Mouse (Mus musculus) CH12.LX (cell line): ENCODE results near the gene Spty2d1.

Experiments
- CTCF ChIP-seq, 2 experiments: IDR thresholded peaks in 1 of 2; conservative IDR thresholded peaks in 1 of 2; 2 replicates each; pipeline ENCODE4 v1.5.1; 2011 to 2012; ENCODE audit warnings: low read depth in 2 of 2, low read length in 2 of 2, improper control_type of control experiment in 1 of 2, inconsistent platforms in 1 of 2, mild to moderate bottlenecking in 1 of 2, moderate library complexity in 1 of 2
- E2F4 ChIP-seq: IDR thresholded peaks from 2 replicates; pipeline ENCODE4 v1.6.1; 2011; ENCODE audit warnings: low read depth, low read length, improper control_type of control experiment; ENCODE audit not compliant: insufficient replicate concordance
- MAX ChIP-seq: IDR thresholded peaks from 2 replicates; pipeline ENCODE4 v1.6.1; 2011; ENCODE audit warnings: low read length, improper control_type of control experiment
- ZKSCAN1 ChIP-seq: IDR thresholded peaks from 2 replicates; pipeline ENCODE4 v1.6.1; 2012; ENCODE audit warnings: low read depth, inconsistent platforms, low read length, improper control_type of control experiment, borderline replicate concordance

DNA sequence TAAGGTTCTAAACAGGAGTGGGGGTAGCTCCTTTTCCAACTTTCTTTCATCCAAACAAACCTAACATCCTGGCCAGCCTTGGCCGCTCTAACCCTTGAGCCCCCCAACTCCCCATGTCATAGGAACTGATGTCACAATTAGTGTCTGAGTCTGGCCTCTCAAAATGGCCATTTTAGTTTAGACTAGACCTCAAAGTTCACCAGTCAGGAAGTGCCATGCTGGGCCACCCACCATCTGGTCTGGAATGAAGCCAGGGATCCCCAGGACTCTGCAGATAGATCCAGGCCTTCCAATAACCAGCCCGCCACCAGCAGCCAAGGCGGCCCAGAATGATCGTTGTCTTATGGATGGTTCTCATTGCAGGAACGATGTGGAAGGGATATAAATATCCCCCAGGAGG, 21.6 kb downstream of the Spty2d1 start:
- TF ChIP-seq E2F4 = no peak
- no peak for TF ChIP-seq ZKSCAN1
- TF ChIP-seq CTCF (conservative IDR thresholded peaks at IDR 0.05 in 1 of 2, IDR thresholded peaks at IDR 0.05 in 1 of 2; ENCODE audit: low read depth in 2 of 2, low read length in 2 of 2) = no peak
- no peak for TF ChIP-seq MAX
